Mouse (Mus musculus) right cerebral cortex, postnatal 10 days (tissue): ENCODE measurements around the gene Jund.

Experiments
- DNase-seq, 2 experiments: peaks; one replicate each; pipeline ENCODE4 v3.0.0; 2021; ENCODE audit warnings: low spot score in 2 of 2

Jund gene

GRCm38 (mm10) chr8:70698310-70699109 is at the start of gene Jund:
Gene Jund (plus strand): TSS chr8:70698949.
- DNase-seq: peak; percentile 99

DNA sequence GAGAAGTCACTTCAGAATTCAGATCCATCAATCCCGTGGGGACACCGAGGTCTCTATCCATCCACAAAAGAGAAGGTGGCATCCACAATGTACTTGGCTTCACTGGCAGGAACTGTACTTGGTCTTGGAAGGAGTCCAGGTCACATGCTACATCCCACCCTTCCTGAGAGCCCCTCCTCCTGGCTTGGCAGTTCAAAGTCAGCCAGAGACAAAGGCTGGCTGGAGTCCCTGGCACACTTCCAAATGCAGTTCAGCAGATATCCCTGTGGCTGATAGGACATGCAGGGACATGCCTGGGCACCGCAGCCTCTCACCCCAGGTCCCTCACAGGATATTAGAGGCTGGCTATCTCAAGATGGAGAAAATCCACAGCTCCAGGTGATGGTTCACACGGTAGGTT is 49.4 kb upstream of the Jund start:
- DNase-seq: peak; percentile 78 to 79

DNA sequence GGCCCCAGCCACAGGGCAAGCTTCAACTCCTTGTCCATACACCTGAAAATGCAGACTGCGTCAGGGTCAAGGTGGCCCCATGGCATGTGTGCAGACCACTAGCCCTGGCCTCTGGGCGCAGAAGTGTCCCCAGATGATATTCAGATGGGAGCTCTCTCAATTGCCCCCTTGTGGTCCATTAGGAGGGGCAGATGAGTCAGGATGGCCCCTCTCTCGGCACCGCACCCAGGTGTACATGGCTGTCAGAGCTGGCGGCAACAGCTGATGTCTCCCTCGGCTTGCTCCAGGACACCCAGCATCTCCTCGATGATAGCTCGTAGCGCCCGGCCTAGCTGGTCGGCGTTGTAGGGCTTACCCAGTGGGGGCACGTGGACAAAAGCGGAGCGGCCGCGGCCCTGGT is 48.4 kb upstream of the Jund start:
- DNase-seq: no peak

GRCm38 (mm10) chr8:70653226-70653625 is 45.5 kb upstream of the Jund start:
- DNase-seq: no peak

DNA sequence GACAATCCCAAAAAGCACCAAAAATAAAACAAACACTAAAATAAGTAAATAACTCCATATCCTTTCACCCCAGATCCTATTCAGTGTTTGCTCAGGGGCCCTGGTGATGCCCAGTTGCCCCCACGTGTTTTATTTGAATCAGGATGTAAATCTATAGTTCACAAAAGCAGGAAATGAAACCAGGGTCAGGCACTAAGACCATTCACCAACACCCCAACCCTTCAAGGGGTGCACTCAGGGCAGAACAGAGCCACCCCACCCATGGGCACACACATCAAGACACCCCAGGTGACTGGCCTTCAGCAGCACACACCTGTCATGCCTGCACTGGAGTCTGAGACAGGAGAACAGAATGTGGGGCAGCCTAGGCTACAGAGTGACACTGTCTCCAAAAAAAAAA is 44.6 kb upstream of the Jund start:
- DNase-seq: no peak

GRCm38 (mm10) chr8:70655469-70655868 is 43.3 kb upstream of the Jund start:
- DNase-seq: no peak

DNA sequence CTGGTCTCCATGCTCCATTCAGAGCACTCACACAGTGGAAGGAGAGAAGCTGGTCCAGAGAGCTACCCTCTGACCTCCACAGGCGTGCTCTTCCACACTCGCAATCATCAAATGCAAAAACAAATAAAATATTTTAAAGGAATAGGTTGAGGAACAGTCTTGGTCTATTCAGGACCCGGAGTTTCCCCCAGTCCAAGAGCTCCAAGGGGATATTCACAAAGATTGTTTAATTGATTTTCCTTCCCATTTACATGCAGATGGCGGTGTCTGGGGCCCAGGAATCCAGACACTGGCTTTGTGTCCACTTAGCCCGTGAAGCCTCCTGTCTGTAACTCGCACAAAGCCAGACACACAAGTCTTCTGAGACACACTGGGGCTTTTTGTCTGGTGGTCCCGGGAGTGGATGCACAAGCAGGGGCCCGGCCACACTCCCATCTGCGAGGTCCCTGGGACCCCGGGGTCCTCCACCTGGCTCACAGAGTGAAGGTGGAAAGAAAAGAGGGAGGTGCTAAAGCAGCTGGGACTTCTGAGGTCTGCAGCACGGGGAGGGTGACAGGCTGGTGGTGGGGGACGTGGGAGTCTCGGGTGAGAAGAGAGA is 42.5 kb upstream of the Jund start:
- DNase-seq: peak in 1 of 2 experiments; percentile 57

- DNase-seq: no peak
Measured at GRCm38 (mm10) chr8:70657214-70657613, 41.5 kb upstream of the Jund start.

- DNase-seq: no peak
Measured at GRCm38 (mm10) chr8:70657739-70658138, 41.0 kb upstream of the Jund start.

GRCm38 (mm10) chr8:70658897-70659603 is 39.7 kb upstream of the Jund start:
- DNase-seq: no peak

- DNase-seq: peak; percentile 90
Measured at GRCm38 (mm10) chr8:70659604-70660272, 39.0 kb upstream of the Jund start.

- no peak for DNase-seq
Measured at GRCm38 (mm10) chr8:70660273-70660725, 38.5 kb upstream of the Jund start, which contains the start of gene Pgpep1. Gene Pgpep1 (minus strand): TSS chr8:70660388.

GRCm38 (mm10) chr8:70663691-70664090 is 35.1 kb upstream of the Jund start:
- DNase-seq: no peak

- DNase-seq: no peak
Measured at GRCm38 (mm10) chr8:70664631-70665030, 34.1 kb upstream of the Jund start.

GRCm38 (mm10) chr8:70665599-70665998 is 33.1 kb upstream of the Jund start:
- DNase-seq: no peak

GRCm38 (mm10) chr8:70667071-70667470 is 31.7 kb upstream of the Jund start:
- DNase-seq: peak; percentile 68 to 75

GRCm38 (mm10) chr8:70671615-70672324 is 27.0 kb upstream of the Jund start:
- DNase-seq: no peak

DNA sequence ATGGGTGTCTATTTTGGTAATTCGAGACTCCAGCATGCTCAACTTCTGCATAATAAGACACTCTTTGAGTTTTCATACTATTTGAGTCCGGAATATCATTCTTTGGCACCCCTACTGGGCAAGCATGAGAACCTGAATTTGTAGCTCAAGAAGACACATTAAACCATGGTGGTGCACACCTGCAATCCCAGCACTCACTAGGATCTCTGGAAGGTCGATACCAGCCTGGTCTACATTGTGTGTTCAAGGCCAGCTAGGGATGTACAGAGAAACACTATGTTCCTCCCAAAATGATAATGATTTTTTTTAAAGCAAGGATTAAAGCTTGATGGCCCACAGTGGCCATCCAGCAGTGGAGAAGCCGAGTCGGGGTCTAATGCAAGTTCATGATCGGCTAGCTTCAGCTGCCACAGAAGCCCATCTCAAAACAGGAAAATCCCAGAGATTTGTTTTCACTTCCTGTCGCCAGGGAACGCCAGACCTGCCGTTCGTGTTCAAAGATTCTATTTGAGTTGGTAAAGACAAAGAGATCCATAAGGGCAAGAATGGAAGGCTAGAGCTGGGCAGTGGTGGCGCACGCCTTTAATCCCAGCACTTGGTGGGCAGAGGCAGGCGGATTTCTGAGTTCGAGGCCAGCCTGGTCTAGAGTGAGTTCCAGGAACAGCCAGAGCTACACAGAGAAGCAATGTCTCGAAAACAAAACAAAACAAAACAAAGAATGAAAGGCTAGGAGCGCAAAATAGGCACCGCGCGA is 26.2 kb upstream of the Jund start:
- no peak for DNase-seq

GRCm38 (mm10) chr8:70673079-70673856 is 25.5 kb upstream of the Jund start, which contains the start of gene Lsm4:
Gene Lsm4 (plus strand): TSS chr8:70673248.
- peak; percentile 98 to 99 for DNase-seq

DNA sequence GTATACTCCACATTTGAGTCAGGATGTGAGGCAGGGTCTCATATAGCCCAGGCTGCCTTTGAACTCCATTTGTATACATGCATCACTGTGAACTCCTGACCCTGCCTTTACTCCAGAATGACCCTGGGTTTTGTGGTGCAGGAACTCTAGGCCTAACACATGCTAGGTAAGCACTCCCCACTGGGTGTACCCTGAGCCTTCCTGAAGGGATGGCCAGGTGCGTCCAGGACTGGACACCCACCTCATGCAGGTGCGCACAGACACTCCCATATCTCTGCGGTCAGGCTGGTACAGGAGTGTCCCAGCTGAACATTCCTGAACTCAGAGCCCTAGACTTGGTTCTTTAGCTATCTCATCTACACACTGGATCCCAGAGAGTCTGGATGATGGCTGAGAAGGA is 24.6 kb upstream of the Jund start:
- DNase-seq: no peak
